Comparison of ENCODE assay signal across 9 mouse cellular contexts in genomic region chr9:110410908-110411887, GRCm38 (mm10). TPM values are rescaled to one million over a fixed set of nuclear protein-coding genes. Genes with fewer than 3 reads are reported as not detected.
A peak's percentile ranks its signal among the peaks of the same experiment; 100 is the strongest.
DNase-seq lines count a peak whose midpoint lies in the region; TF ChIP-seq lines count a peak whose summit lies in the region.
"Had no signal": no experiment of that assay in that cellular context is flagged by ENCODE, and none has a peak within 500 bp of the region (broad histone marks: within the 10 kb centered on the region; RNA-seq: fewer than 3 reads in every experiment).

No protein-coding gene starts in this region.

- DNase-seq in 3134 (ENCODE audit: extremely low read depth, insufficient read length, low spot score): peak; percentile 58
- DNase-seq in ES-CJ7 (ENCODE audit: low read depth, low spot score): peak; percentile 91
- peak; percentile 76 for DNase-seq in c-Kit-positive CD71-positive TER-119-positive erythroid progenitor cells, embryonic 14.5 days (ENCODE audit: low spot score)
- DNase-seq in frontal cortex, postnatal 36 days (ENCODE audit: low spot score in 2 of 2): peak; percentile 80 to 82
- peak; percentile 88 to 91 for DNase-seq in kidney, postnatal 25 days
- peak; percentile 82 for DNase-seq in lung, adult 2 months
- DNase-seq in right cerebral cortex, adult 18-20 months: peak; percentile 72
- peak; percentile 52 for DNase-seq in urinary bladder, adult 2 months (ENCODE audit: low spot score)

- no peak for TF ChIP-seq POLR2A in lung, adult 2 months (IDR thresholded peaks at IDR 0.05; ENCODE audit: borderline replicate concordance, extremely low read depth, low read depth, low read length)

- WGBS in lung, adult 2 months: 23% methylated on average over 6 of the region's 6 CpGs

- H3K4me3 ChIP-seq in lung, adult 2 months (replicated peaks; ENCODE audit: extremely low read depth, low read depth, low read length): no peak overlapping the region
- H3K4me3 ChIP-seq: limb, embryonic 12.5 days had no signal

- TF ChIP-seq CTCF in lung, adult 2 months (IDR thresholded peaks at IDR 0.05; ENCODE audit: insufficient read depth, low read length): peak; percentile 95

- H3K4me1 ChIP-seq in lung, adult 2 months (ENCODE audit: control insufficient read depth, insufficient read depth, low read length): peaks cover 9% of the 10 kb centered on the region

RNA-seq across cellular contexts. Expression of gene Ptpn23, which starts 3.2 kb away (rescaled TPM):
- 24.9 and 34.0 TPM in 2 replicates for polyA plus RNA-seq in lung, adult 2 months (2012; rRNA removed)
- polyA plus RNA-seq in urinary bladder, adult 2 months (2012; rRNA removed): 11.6 and 24.7 TPM in 2 replicates

RNA-seq across cellular contexts. Expression of gene Ngp, which starts 8.3 kb away (rescaled TPM):
- polyA plus RNA-seq in lung, adult 2 months (2012; rRNA removed): 0.36 and 3.4 TPM in 2 replicates
- polyA plus RNA-seq in urinary bladder, adult 2 months (2012; rRNA removed): 0.06 TPM in 1 of 2 replicates, not detected in the other
